Mouse (Mus musculus): ENCODE results near the gene Lmnb2.

Gene Lmnb2

GRCm38 (mm10) chr10:80930361-80931152 lies 12.5 kb upstream of the Lmnb2 start:
- DNase-seq (ENCODE audit: low spot score in 2 of 2): peak; percentile 49 to 55

GRCm38 (mm10) chr10:80929299-80930226 lies 11.5 kb upstream of the Lmnb2 start, which contains the start of gene Gadd45b:
Gene Gadd45b (plus strand): TSS chr10:80930073.
- peak; percentile 98 to 99 for DNase-seq (ENCODE audit: low spot score in 2 of 2)

GRCm38 (mm10) chr10:80928586-80929298 lies 10.7 kb upstream of the Lmnb2 start:
- DNase-seq (ENCODE audit: low spot score in 2 of 2): peak; percentile 89 to 90

GRCm38 (mm10) chr10:80925472-80925871 lies 7.4 kb upstream of the Lmnb2 start:
- no peak for DNase-seq (ENCODE audit: low spot score in 2 of 2)

- DNase-seq (ENCODE audit: low spot score in 2 of 2): no peak
These were observed 3.9 kb upstream of the Lmnb2 start for GRCm38 (mm10) chr10:80921923-80922322.

GRCm38 (mm10) chr10:80917336-80917778 lies 688 bp downstream of the Lmnb2 start:
- no peak for DNase-seq (ENCODE audit: low spot score in 2 of 2)

- DNase-seq (ENCODE audit: low spot score in 2 of 2): no peak
These were observed 2.3 kb downstream of the Lmnb2 start for GRCm38 (mm10) chr10:80915736-80916135.

- no peak for DNase-seq (ENCODE audit: low spot score in 2 of 2)
These were observed 2.8 kb downstream of the Lmnb2 start for GRCm38 (mm10) chr10:80915260-80915659.

GRCm38 (mm10) chr10:80914253-80914656 lies 3.8 kb downstream of the Lmnb2 start:
- DNase-seq (ENCODE audit: low spot score in 2 of 2): no peak

- DNase-seq (ENCODE audit: low spot score in 2 of 2): no peak
These were observed 4.6 kb downstream of the Lmnb2 start for GRCm38 (mm10) chr10:80913364-80914011.

GRCm38 (mm10) chr10:80911891-80912290 lies 6.2 kb downstream of the Lmnb2 start:
- no peak for DNase-seq (ENCODE audit: low spot score in 2 of 2)

- DNase-seq (ENCODE audit: low spot score in 2 of 2): no peak
These were observed 6.7 kb downstream of the Lmnb2 start for GRCm38 (mm10) chr10:80911354-80911753.

- no peak for DNase-seq (ENCODE audit: low spot score in 2 of 2)
These were observed 8.5 kb downstream of the Lmnb2 start for GRCm38 (mm10) chr10:80909375-80910162.

GRCm38 (mm10) chr10:80904709-80905108 lies 13.3 kb downstream of the Lmnb2 start:
- DNase-seq (ENCODE audit: low spot score in 2 of 2): no peak

GRCm38 (mm10) chr10:80904004-80904693 lies 13.9 kb downstream of the Lmnb2 start:
- no peak for DNase-seq (ENCODE audit: low spot score in 2 of 2)

- no peak for DNase-seq (ENCODE audit: low spot score in 2 of 2)
These were observed 14.8 kb downstream of the Lmnb2 start for GRCm38 (mm10) chr10:80903282-80903681.

GRCm38 (mm10) chr10:80902273-80902940 lies 15.6 kb downstream of the Lmnb2 start:
- DNase-seq (ENCODE audit: low spot score in 2 of 2): no peak

- no peak for DNase-seq (ENCODE audit: low spot score in 2 of 2)
These were observed 16.4 kb downstream of the Lmnb2 start for GRCm38 (mm10) chr10:80901409-80902272.

All from right cerebral cortex, postnatal 36 days (tissue).